Mouse (Mus musculus) liver, embryonic 15.5 days (tissue): ENCODE results near the gene Gm28047. TPM values are rescaled to one million over a fixed set of nuclear protein-coding genes. Genes with fewer than 3 reads are reported as not detected.

Experiments used
- ATAC-seq: fragments of 200-750 bp; cut with Nextera tagmentation; 2 replicates; pipeline ENCODE4 v1.8.0; 2017; ENCODE audit warnings: moderate number of reproducible peaks, mild to moderate bottlenecking, moderate library complexity; ENCODE audit not compliant: insufficient read depth
- H3K27ac ChIP-seq: fragments of 300-500 bp; sonication (generic); replicated peaks from 2 replicates; pipeline ENCODE4 v1.5.1; 2015; ENCODE audit warnings: mild to moderate bottlenecking, inconsistent platforms
- H3K27me3 ChIP-seq: fragments of 300-500 bp; sonication (generic); 2 replicates; pipeline ENCODE4 v1.6.1; 2015; ENCODE audit warnings: mild to moderate bottlenecking, inconsistent platforms
- H3K36me3 ChIP-seq: fragments of 300-500 bp; sonication (generic); replicated peaks from 2 replicates; pipeline ENCODE4 v1.6.1; 2015; ENCODE audit warnings: moderate library complexity, mild to moderate bottlenecking, inconsistent platforms
- H3K4me1 ChIP-seq: fragments of 300-500 bp; sonication (generic); replicated peaks from 2 replicates; pipeline ENCODE4 v1.6.1; 2015; ENCODE audit warnings: inconsistent platforms
- H3K4me2 ChIP-seq: fragments of 300-500 bp; sonication (generic); 2 replicates; pipeline ENCODE4 v1.6.1; 2015; ENCODE audit warnings: moderate library complexity, mild to moderate bottlenecking, inconsistent platforms
- H3K4me3 ChIP-seq: fragments of 300-500 bp; sonication (generic); replicated peaks from 2 replicates; pipeline ENCODE4 v1.5.1; 2015; ENCODE audit warnings: mild to moderate bottlenecking, inconsistent platforms
- H3K9ac ChIP-seq: fragments of 300-500 bp; sonication (generic); 2 replicates; pipeline ENCODE4 v1.6.1; 2015; ENCODE audit warnings: moderate library complexity, mild to moderate bottlenecking, inconsistent platforms
- H3K9me3 ChIP-seq: fragments of 300-500 bp; sonication (generic); replicated peaks from 2 replicates; pipeline ENCODE4 v1.6.1; 2016; ENCODE audit warnings: inconsistent platforms
- WGBS: fragments of 180-500 bp; shearing (Covaris S2); methylation state at CpG from one replicate; pipeline ENCODE4 v1.1.7; 2015; ENCODE audit warnings: mixed read lengths; ENCODE audit not compliant: insufficient replicate concordance; 5-methylcytosine and 5-hydroxymethylcytosine counted together
- polyA plus RNA-seq: library from polyadenylated mRNA; unstranded; fragments of >200 nt; fragmentation: Nextera tagmentation; extraction: Ambion mirVana; gene quantifications from 2 replicates; pipeline ENCODE4 v1.2.1, GENCODE M21; 2015

Gene Gm28047
- polyA plus RNA-seq, 1 experiment from 2014 or later = not detected

GRCm38 (mm10) chr15:102515261-102515660 lies 109.6 kb downstream of the Gm28047 start:
- Histone ChIP-seq H3K4me3 (no peak overlapping the region), H3K36me3 (no peaks in the 10 kb centered on the region), H3K4me1 (peaks cover 46% of the 10 kb centered on the region), H3K27me3 (peaks cover 38% of the 10 kb centered on the region), H3K27ac (no peak overlapping the region), H3K4me2 (no peak overlapping the region), H3K9ac (no peak overlapping the region), H3K9me3 (no peaks in the 10 kb centered on the region)
- ATAC-seq = no peak
- 65% methylated on average over 2 of the region's 2 CpGs for WGBS

GRCm38 (mm10) chr15:102513004-102513403 lies 111.9 kb downstream of the Gm28047 start:
- H3K4me3 ChIP-seq = no peak overlapping the region
- 42% methylated on average over 3 of the region's 3 CpGs for WGBS
- no peak for ATAC-seq
- no peaks in the 10 kb centered on the region for H3K36me3 ChIP-seq
- no peaks in the 10 kb centered on the region for H3K9me3 ChIP-seq
- peaks cover 36% of the 10 kb centered on the region for H3K4me1 ChIP-seq
- no peak overlapping the region for H3K27ac ChIP-seq
- no peak overlapping the region for H3K9ac ChIP-seq
- H3K4me2 ChIP-seq = no peak overlapping the region
- H3K27me3 ChIP-seq = peaks cover 45% of the 10 kb centered on the region

GRCm38 (mm10) chr15:102512471-102512870 lies 112.4 kb downstream of the Gm28047 start:
- no peak overlapping the region for H3K4me2 ChIP-seq
- no peak overlapping the region for H3K27ac ChIP-seq
- no peaks in the 10 kb centered on the region for H3K9me3 ChIP-seq
- peaks cover 45% of the 10 kb centered on the region for H3K27me3 ChIP-seq
- no peaks in the 10 kb centered on the region for H3K36me3 ChIP-seq
- no peak overlapping the region for H3K9ac ChIP-seq
- no peak overlapping the region for H3K4me3 ChIP-seq
- peaks cover 34% of the 10 kb centered on the region for H3K4me1 ChIP-seq
- no peak for ATAC-seq

DNA sequence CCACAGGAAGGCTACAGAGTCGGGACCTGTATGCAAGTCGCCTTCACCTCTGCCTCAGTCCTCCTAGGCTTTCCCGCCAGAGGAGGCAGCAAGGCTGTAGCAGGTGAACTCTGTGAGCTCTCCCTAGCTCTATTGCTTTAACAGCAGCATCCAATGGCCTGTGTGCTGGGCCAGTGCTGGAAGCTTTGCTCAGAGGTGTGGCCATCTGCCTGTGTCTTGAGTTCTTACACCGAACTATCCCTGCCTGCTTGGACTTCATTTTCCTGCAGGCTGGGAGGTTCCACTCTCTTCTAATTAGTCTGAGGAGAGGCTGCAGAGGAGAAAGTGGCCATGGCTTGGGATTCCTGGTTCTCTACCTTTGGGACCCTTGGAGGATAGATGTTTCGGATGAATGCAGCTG lies 112.9 kb downstream of the Gm28047 start:
- Histone ChIP-seq H3K4me1 (peaks cover 30% of the 10 kb centered on the region), H3K27ac (no peak overlapping the region), H3K27me3 (peaks cover 45% of the 10 kb centered on the region), H3K36me3 (no peaks in the 10 kb centered on the region), H3K9ac (no peak overlapping the region), H3K4me3 (no peak overlapping the region), H3K9me3 (no peaks in the 10 kb centered on the region), H3K4me2 (no peak overlapping the region)
- 53% methylated on average over 5 of the region's 5 CpGs for WGBS
- no peak for ATAC-seq

- no peak for ATAC-seq
Measured at GRCm38 (mm10) chr15:102511285-102511833, 113.5 kb downstream of the Gm28047 start.

GRCm38 (mm10) chr15:102510590-102511284 lies 114.1 kb downstream of the Gm28047 start:
- ATAC-seq = peak; percentile 79
- no peak overlapping the region for H3K27ac ChIP-seq
- peaks cover 35% of the 10 kb centered on the region for H3K27me3 ChIP-seq
- H3K4me1 ChIP-seq = peaks cover 28% of the 10 kb centered on the region
- no peaks in the 10 kb centered on the region for H3K36me3 ChIP-seq
- peak overlapping the region; percentile 63 for H3K4me3 ChIP-seq
- H3K9me3 ChIP-seq = no peaks in the 10 kb centered on the region
- peak overlapping the region; percentile 47 for H3K9ac ChIP-seq
- WGBS = 5% methylated on average over 34 of the region's 34 CpGs
- peak overlapping the region; percentile 96 for H3K4me2 ChIP-seq

More at GRCm38 (mm10) chr15:102511285-102511833, 113.5 kb downstream of the Gm28047 start:
- no peak overlapping the region for H3K27ac ChIP-seq
- no peak overlapping the region for H3K9ac ChIP-seq
- WGBS = 36% methylated on average over 6 of the region's 6 CpGs
- peak overlapping the region; percentile 96; the same call in 1 of the 2 replicates for H3K4me2 ChIP-seq
- H3K4me3 ChIP-seq = no peak overlapping the region
- H3K27me3 ChIP-seq = peaks cover 41% of the 10 kb centered on the region
- H3K36me3 ChIP-seq = no peaks in the 10 kb centered on the region
- no peaks in the 10 kb centered on the region for H3K9me3 ChIP-seq
- peaks cover 29% of the 10 kb centered on the region for H3K4me1 ChIP-seq

DNA sequence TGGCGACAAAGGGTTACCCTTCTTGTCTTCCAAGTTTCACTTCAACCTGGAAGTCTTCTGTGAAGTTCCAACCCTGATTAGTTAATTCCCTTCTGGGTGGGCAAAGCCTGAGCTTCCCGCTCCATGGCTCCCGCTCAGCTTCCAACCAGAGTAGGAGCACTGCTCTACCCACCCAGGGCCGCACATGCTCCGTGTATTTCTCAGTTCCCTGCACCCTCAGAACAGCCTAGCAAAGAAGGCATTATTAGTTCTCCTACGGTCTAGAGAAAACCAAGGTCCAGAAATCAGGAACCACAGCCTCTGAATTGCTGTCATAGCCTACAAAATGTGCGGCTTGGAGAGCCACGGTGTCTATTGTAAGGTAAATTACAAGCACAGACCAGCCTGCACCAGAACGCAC lies 114.8 kb downstream of the Gm28047 start:
- H3K4me3 ChIP-seq = peak overlapping the region; percentile 63
- H3K9ac ChIP-seq = peak overlapping the region; percentile 47
- 18% methylated on average over 9 of the region's 9 CpGs for WGBS
- no peaks in the 10 kb centered on the region for H3K9me3 ChIP-seq
- peaks cover 34% of the 10 kb centered on the region for H3K4me1 ChIP-seq
- peaks cover 29% of the 10 kb centered on the region for H3K27me3 ChIP-seq
- peak; percentile 17 for ATAC-seq
- peaks cover 2% of the 10 kb centered on the region; the same call in 1 of the 2 replicates for H3K36me3 ChIP-seq
- no peak overlapping the region for H3K27ac ChIP-seq
- H3K4me2 ChIP-seq = peak overlapping the region; percentile 96

DNA sequence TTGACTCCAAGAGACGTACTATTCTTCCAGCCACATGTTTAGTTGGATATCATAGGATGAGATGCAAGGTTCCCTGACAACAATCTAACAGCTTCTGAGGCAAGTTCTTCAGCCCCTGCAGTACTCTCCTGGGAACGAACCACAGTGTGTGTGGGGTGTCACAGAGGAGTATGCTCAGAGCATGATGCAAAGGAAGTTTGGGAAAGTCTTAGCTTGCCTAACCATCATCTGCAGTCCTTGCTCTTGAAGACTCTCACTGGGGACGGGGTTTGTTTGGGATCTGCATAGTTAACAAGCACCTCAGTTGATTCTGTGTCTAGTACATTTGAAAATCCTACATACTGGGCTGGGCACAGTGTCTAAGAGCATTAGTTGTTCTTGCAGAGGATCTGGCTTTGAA lies 116.5 kb downstream of the Gm28047 start:
- Histone ChIP-seq H3K9ac (no peak overlapping the region), H3K9me3 (no peaks in the 10 kb centered on the region), H3K27ac (no peak overlapping the region), H3K4me1 (peaks cover 34% of the 10 kb centered on the region), H3K4me3 (no peak overlapping the region), H3K4me2 (no peak overlapping the region), H3K27me3 (peaks cover 29% of the 10 kb centered on the region), H3K36me3 (peaks cover 19% of the 10 kb centered on the region)
- ATAC-seq = no peak
- WGBS = 58% methylated on average over 3 of the region's 3 CpGs

GRCm38 (mm10) chr15:102507561-102507960 lies 117.3 kb downstream of the Gm28047 start:
- Histone ChIP-seq H3K9me3 (no peaks in the 10 kb centered on the region), H3K27ac (no peak overlapping the region), H3K36me3 (peaks cover 27% of the 10 kb centered on the region), H3K4me3 (no peak overlapping the region), H3K4me2 (no peak overlapping the region), H3K27me3 (peaks cover 29% of the 10 kb centered on the region), H3K9ac (no peak overlapping the region), H3K4me1 (peaks cover 40% of the 10 kb centered on the region)
- ATAC-seq = no peak

DNA sequence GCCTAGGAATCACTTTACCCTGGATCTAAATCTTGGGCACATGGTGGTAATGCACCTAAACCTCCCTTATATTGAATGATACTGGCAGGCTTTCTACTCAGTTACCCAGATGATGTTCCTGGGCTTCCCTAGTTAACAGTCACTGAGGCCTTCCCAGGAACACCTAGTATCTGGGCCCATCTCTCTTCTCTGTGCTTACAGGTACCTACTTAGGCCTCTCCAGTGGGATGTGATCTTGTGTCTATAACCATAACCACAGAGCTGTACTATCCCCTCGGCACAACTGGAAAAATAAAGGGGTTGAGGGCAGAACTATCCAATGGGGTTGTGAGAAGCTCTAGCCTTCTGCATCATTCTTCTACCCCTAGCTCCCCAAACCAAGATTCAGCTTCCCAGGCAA lies 118.0 kb downstream of the Gm28047 start:
- H3K36me3 ChIP-seq = peaks cover 34% of the 10 kb centered on the region
- H3K4me1 ChIP-seq = peaks cover 47% of the 10 kb centered on the region
- no peak overlapping the region for H3K27ac ChIP-seq
- 48% methylated on average over 1 of the region's 1 CpGs for WGBS
- no peak overlapping the region for H3K9ac ChIP-seq
- H3K4me2 ChIP-seq = no peak overlapping the region
- H3K27me3 ChIP-seq = peaks cover 23% of the 10 kb centered on the region
- ATAC-seq = no peak
- no peaks in the 10 kb centered on the region for H3K9me3 ChIP-seq
- H3K4me3 ChIP-seq = no peak overlapping the region

DNA sequence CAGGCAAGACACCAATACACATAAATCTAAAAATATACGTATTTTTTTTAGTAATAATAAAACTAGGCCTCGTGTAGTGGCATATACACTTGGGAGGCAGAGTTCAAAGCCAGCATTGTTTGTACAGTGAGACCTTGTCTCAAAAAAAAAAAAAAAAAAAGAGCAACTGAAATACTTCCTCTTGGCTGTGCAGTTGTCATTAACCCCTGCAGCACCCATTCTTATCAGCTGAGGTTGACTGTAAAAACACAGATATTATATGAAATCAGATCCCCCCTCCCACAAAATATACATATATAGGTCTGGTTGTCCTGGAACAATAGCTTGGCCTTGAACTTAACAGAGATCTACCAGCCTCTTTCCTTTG lies 118.4 kb downstream of the Gm28047 start:
- no peak overlapping the region for H3K4me2 ChIP-seq
- H3K9ac ChIP-seq = no peak overlapping the region
- 25% methylated on average over 2 of the region's 2 CpGs for WGBS
- H3K27ac ChIP-seq = no peak overlapping the region
- H3K9me3 ChIP-seq = no peaks in the 10 kb centered on the region
- H3K4me1 ChIP-seq = peaks cover 50% of the 10 kb centered on the region
- no peak overlapping the region for H3K4me3 ChIP-seq
- ATAC-seq = no peak
- H3K27me3 ChIP-seq = peaks cover 19% of the 10 kb centered on the region
- H3K36me3 ChIP-seq = peaks cover 38% of the 10 kb centered on the region
